Mouse (Mus musculus) liver, adult 2 months (tissue): ENCODE data around the gene Dnajc21.

Source experiments
- CTCF ChIP-seq: fragments of 200-500 bp; IDR thresholded peaks from 2 replicates; pipeline ENCODE4 v1.5.1; 2011; ENCODE audit warnings: low read depth, low read length, control low read depth
- POLR2A ChIP-seq: fragments of 200-500 bp; IDR thresholded peaks from 2 replicates; pipeline ENCODE4 v1.6.1; 2011; ENCODE audit warnings: low read length, control low read depth; ENCODE audit not compliant: insufficient read depth; ENCODE audit errors: extremely low read depth

DNA sequence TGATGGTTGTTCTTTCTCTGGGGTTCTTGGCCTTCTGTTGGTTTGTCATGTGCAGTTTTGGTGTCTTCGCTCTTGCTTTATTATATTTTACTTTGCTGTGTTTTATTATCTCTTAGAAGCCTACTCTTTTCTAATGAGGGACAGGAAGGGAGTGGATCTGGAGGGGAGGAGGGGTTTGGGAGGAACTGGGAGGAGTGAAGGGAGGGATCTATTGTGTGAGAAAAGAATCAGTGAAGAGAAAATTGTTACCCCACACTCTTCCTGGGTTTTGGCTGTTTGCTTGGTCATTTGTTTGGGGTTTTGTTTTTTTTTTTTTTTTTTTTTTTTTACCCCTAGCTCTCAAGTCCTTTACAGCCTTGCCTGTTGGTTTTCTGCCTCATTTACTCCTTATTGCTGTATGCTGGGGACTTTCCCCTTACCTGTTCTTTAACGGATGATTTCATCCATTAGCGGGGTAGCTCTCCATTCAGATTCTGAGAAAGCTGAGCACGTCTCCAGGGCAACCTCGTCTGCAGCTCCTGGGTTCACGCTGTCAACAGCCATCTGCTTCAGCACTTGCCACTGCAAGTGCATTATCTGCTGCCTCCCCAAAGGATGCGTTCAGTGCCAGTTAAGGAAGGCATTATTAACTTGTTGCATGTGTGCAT lies 49.1 kb downstream of the Dnajc21 start:
- TF ChIP-seq CTCF: no peak
- no peak for TF ChIP-seq POLR2A
